Mouse (Mus musculus): Measurements from ENCODE around the gene Gm853.

Gm853 gene

DNA sequence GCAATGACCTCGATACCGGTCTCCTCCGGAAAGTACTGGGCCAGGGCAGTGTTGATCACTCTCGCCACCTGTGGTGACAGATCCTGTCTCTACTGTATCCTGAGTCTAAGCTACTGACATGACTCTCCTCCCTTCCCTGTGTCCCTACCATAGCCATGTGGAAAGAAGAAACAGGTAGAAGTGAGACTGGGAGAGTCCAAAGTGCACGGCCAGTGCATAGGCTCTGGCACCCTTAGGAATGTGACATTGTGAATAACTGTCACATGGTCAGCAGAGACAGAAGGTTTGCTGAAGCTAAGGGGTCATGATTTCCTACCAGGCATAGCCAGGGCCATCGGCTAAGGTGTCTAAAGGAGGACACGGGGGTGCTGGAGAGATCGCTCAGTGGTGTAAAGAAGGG lies 6.8 kb downstream of the Gm853 start:
- in situ Hi-C loops (cut with MboI, MseI): no loop called here

DNA sequence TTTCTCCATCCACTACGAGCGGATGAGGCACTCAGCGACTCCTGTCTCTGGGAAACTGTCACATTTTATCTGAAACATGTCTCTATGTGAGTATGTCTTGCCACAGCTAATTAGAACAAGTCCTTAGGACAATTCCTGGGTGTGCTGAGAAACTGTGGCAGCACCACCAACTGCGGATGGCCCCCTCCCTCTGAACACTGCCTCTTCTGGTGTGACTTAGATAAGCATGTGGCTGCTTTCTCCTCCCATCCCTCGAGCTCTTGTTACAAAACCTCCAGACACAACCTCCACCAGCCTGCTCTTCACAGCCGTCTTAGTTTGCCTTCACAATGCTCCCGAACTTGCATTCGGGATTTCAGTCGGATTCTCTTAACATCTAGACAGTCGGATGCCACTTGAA lies 8.3 kb downstream of the Gm853 start:
- in situ Hi-C loops (cut with MboI, MseI): no loop called here

DNA sequence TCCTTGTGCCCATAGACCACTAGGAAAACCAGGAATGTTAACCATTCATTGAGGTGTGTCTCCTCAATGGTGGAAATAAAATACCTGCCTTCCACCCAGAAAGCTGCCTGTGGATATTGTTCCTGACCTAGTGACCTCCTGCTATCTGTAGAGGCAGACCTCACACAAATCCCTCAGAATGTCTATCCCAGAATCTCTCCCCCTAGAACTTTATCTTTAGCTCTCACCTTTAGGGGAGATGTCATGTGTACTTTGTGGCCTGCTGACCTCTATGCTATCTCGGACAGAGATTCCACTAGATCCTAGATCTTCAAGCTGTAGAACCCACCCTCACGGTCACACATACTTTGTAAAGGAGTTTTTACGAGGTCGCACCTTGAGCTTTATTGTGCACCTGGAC lies 9.0 kb downstream of the Gm853 start:
- in situ Hi-C loops (cut with MboI, MseI): no loop called here

DNA sequence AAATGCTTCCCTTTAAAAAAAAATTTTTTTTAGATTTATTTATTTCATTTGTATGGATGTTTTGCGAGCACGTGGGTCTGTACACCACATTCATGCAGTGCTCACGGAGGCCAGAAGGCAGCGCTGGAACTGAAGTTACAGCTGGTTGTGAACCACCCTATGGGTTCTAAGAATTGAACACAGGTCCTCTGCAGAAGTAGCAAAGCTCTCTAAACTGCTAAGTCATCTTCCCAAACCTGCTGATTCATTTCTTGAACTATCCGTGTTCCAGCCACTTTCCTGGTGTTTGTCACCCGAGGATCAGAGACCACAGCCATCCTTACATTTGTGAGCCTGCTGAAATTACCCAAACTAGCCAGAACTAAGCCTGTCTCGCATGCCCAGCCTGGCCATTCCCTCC lies 9.8 kb downstream of the Gm853 start:
- in situ Hi-C loops (cut with MboI, MseI): no loop called here

DNA sequence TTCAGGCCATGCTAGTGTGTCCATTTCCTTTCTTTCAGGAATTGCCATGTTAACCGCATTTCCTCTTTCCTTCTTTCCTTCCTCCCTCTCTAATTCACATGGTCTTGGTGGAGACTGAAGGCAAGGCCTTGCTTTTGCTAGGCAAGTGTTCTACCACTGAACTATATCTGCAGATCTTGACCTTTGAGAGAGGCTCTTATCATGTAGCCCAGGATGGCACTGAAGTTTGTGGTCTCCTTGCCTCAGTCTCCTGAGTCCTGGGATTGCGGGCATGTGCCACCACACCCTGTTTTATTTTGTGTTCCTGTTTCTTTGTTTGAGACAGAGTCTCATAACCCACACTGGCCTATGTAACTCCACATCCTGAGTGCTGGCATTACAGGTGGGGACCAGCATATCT lies 10.3 kb downstream of the Gm853 start:
- in situ Hi-C loops (cut with MboI, MseI): no loop called here

DNA sequence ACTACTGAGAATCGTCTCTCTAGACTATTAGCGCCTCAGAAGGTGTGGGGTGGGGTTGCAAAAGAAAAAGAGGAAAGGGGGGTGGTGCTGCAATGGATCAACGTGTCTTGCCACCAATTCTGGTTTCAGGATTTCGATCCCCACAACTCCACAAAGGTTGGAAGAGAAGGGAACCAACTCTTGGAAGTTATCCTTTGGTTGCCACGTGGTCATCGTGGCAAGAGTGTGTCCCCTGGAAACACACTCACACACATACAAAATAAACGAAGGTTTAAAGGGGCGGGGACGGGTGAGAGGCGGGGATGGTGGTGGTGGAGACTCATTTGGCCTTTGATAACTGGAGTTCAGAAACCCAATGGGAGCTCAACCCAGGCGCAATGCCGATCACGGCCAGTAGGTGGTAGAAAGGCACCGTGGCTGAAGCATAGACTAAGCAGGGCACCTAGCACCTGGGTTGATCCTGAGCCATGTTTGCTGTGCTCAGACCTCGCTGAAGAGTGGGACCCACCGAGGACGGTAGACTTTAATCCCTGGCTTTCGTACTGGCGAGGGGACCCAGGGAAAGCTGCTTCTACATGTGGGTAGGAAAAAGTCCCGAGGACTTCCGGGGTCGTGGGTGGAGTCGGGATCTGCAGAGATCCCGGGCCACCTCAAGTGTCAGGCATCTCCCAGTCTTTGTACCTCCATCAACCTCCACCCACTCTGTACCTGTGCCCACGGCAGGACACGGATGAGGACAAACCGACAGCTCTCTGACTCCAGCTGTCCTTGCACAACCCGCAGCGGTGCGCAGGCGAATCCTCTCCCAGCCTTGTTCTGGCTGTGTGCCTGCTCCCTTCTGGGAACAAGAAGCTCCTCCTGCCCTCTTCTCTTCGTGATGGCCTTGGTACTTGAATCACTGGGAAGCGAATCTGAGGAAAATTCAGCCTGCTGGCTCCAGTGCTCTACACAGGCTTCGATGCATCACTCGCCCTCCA lies 23.2 kb downstream of the Gm853 start:
- in situ Hi-C loops (cut with MboI, MseI): no loop called here

DNA sequence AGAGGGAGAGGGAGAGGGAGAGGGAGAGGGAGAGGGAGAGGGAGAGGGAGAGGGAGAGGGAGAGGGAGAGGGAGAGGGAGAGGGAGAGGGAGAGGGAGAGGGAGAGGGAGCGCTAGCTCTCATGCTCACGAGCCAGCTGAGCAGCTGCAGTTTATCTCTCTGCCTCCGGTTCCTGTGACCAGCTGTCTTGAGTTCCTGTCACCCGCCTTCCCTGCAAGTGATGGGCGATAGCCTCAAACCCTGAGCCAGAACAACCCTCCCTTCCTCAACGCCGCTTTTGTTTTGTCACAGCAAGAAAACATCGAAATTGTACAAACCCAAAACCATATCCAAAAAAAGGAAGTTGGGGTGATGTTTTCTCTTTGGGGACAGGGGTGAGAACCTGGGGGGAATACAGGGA lies 25.7 kb downstream of the Gm853 start:
- in situ Hi-C loops (cut with MboI, MseI): no loop called here

DNA sequence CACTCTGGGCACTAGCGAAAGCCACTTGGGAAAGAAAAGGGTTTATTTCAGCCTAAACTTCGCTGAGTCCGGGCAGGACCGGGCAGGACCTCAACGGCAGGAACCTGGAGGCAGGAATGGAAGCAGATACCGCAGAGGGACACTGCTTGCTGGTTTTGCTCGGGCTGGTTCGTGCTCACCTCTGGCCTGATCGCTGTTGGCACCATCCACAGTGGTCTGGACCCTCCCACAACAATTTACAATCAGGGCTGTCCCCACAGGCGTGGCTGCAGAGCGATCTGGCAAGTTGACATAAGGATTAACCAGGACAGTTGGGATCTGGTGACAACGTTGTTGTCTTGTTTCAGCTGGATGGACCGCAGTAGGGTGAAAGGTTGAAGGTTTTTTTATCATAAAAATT lies 26.3 kb downstream of the Gm853 start:
- in situ Hi-C loops (cut with MboI, MseI): no loop called here

DNA sequence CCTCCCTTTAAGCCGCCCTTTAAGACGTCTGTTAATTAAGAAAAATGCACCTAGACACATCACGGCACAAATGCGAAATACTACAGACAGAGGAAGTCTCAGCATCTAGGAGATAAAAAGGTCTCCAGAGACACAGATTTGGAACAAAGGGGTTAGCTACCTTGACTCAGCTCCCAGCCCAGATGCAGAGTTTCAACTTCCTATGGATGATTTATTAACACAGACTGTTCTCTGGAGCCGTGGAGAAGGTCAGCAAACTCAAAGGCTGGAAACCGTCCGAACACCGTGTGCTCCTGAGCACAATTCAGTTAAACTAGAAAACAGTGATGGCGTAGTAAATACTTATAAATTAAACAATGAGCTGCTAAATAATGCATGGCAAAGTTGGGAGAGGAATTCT lies 29.9 kb downstream of the Gm853 start:
- in situ Hi-C loops (cut with MboI, MseI): no loop called here

DNA sequence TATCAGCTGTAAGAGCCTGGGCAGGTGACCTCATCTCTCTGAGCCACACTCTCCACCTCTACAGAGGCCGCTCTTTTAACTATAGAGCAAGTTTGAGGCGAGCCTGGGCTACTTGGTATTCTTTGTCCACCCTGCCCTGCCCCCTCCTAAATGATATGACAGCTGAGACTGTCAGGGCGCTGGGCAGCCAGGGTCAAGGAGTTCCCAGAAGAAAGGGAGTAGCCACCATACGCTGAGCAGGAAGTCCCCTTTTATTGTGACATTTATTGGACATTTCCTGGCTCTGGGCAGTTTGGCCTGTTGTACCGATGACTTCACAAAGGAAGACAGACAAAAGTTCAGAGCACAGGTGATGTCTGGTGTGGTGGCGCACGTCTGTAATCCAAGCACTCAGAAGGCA lies 32.6 kb downstream of the Gm853 start:
- in situ Hi-C loops (cut with MboI, MseI): no loop called here

DNA sequence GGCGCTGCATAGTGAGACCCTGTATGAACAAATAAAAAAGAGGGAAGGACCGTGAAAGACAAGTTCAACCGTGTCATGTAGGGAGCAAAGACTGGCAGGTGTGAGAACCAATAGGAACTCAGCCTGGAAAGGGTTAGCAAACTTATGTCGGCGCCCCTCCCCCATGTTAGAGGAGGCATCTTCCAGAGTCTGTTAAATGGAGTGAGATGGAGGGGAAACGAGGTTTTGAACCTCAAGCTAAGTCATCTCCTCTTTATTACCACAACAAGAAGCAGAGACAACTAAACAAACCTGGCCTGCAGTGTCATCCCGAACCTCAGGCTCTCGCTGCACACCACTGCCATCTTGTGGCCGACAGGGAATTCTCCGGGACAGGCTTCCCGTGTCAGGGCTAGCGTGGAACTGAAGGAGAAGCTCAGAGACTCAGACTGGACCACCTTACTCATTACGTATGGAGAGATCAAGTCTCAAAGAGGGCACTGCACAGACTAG lies 33.3 kb downstream of the Gm853 start:
- in situ Hi-C loops (cut with MboI, MseI): no loop called here

DNA sequence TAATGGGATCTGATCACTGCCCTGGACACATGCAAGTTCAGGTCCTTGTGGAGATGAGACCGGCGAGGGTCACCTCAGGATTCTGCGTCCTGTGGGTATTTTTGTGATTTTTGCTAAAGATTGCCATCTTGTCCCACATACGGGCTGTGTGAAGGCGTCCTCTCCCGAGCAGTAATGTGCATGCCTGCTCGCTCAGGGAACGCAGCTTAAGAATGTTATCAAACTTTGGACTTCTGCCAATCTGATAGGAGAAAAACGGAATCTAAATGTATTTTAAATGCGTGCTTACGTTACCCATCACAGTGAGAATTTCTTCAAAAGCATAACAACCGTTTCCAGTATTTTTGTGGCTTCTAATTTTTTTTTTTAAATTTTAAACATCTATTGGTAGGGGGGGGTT lies 35.3 kb downstream of the Gm853 start:
- in situ Hi-C loops (cut with MboI, MseI): no loop called here

DNA sequence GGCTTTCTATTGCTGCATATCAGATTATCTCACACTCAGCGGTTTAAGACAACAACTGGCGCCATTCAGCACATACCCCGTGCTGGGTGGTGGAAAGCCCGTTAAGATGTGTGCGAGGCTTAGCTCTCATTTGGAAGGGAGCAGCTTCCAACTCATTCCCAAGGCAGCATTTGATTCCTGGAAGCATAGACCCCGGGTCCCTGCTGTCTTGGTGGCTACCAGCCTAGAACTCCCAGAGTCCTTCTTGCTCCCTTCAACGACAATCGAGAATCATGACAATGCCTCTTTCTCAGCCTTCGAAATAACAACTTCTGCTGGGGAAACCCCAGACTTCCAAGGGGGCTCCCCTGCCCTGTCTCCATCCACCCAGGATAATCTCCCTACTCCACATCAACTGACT lies 35.8 kb downstream of the Gm853 start:
- in situ Hi-C loops (cut with MboI, MseI): no loop called here

DNA sequence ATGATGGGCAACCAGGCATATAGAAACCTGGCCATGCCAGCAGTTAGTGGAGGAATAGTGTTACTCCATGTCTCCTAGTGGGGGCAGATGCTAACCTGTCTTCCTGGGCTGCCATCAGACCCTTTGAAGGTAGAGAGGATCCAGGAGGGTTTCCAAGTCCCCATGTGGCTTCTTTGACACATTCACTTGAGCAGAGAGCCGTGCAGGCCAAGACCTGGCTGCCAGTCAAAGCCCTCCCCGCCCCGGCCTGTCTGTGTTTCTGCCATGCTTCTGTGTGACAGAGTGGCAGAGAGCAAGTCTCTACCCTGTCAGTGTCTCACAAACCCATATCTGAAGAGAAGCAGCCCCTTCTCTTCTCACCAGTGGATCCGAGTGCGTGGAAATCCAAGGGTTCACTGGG lies 38.3 kb downstream of the Gm853 start:
- in situ Hi-C loops (cut with MboI, MseI): no loop called here

DNA sequence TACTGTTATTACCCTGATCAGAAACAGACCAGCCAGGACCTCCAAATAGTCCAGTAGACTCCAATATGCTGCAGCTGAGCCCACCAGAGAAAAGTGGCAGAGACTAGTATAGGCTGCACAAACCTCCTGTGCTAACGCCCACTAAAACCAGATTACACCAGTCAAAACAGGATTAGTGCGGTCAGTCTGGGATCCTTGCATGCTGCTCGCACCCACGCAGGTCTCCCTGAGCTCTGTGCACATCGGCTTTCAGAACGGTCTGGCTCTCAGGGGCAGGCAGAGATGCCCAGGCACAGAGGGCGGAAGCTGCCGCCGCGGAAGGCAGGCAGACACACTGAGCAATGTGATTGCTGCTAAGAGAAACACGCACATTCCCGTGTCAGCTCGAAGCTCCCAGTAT lies 39.2 kb downstream of the Gm853 start:
- in situ Hi-C loops (cut with MboI, MseI): no loop called here

DNA sequence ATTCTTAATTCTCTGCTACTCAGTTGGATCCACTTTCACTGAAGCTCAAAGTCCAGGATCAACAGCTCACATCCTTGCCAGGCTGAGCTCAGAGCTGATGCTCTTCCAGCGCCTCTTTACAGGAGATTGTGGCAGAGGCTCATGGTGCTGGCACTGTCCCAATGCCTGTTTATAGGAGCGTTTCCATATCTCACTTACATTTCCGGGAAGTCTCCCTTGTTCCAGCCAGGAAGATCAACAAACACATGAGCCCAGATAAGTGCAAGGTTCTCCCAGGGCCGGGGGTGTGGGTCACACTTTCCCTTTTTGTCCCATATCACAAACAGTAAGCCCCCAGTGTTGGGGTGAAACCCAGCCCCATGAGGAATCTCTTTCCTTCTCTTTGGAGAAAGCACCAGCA lies 40.3 kb downstream of the Gm853 start:
- in situ Hi-C loops (cut with MboI, MseI): no loop called here

DNA sequence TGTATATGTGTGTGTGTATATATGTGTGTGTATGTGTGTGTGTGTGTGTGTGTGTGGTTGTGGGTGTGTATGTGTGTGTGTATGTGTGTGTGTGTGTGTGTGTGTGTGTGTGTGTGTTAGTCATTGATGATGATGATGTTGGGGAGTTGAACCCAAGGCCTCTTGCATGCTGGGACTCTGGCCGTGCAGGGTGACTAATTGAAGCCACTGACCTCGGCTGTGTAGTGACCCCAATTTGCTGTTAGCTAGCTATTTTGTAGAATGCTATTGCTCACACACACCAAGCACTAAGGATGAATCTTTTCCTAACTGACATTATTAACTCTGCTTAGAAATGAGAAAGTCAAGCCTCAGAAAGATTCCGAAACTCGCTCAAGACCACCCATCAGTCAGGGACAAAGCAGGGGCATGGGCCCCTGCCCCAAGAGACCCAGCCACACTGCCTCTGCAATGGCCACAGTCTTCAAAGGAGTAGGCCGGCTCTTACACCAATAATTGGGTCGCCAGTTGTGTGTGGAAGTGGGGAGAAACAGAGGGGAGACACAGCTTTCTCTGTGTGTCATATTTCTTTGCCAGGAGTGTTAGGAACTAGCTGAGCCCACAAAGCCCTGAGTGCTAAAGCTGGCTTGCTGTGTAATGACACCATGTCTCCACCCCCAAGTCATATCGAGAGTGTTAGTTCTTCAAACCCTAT lies 41.1 kb downstream of the Gm853 start:
- in situ Hi-C loops (cut with MboI, MseI): no loop called here

DNA sequence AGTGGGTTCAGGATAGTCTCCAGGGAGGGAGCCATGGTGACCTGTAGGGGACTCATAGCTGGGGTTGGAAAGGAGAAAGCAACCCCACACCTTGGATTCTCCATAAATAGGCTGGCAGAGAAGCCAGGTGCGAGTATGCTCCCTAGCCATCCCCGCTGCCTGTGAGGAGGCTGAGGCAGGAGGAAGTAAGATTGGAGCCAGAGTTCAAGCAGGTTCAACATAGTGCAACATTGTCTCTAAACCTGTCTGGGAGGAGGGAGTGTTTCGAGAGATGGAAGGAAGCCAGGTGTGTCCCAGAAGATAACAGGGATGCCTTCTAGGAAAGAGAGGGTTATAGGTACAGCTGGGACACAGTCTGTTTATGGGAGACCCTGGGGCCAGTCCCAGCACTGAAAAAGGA lies 42.3 kb downstream of the Gm853 start:
- in situ Hi-C loops (cut with MboI, MseI): no loop called here

DNA sequence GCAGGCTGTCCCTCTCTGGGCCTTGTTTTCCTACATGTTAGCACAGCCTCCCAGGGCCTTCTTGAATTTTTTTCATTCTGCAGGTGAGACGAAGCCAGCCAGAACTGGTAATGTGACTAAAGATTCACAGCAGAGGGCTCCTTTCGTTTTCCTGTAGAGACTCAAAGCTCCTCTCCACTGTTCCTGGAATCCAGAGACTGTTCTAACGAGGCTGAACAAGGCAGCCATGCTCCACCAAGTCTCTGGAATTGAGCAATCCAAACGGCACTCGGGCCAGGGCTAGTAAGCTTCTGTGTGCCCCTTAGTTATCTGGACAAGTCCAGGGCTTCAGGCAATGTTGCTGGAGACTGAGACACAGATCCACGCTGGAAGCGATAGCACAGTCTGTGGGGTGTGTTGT lies 44.7 kb downstream of the Gm853 start:
- in situ Hi-C loops (cut with MboI, MseI): no loop called here

DNA sequence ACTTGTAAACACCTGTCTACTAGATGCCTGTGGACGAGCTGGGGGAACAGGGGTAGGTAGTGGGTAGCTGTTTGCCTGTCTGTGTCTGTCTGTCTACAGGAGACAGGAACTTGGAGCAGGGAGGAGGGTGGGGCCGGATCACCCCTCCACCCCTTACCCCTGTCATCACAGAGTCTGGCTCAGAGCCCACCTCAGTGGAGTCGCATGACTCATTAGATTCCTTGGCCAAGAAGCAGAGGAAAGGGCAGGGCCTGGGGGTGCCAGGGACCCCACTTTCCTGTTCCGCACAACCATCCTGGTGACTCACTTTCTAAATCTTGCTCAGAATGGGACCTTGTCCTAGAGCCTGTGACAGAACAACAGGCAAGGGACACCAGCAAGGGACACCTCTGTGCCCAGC lies 45.1 kb downstream of the Gm853 start:
- in situ Hi-C loops (cut with MboI, MseI): no loop called here

DNA sequence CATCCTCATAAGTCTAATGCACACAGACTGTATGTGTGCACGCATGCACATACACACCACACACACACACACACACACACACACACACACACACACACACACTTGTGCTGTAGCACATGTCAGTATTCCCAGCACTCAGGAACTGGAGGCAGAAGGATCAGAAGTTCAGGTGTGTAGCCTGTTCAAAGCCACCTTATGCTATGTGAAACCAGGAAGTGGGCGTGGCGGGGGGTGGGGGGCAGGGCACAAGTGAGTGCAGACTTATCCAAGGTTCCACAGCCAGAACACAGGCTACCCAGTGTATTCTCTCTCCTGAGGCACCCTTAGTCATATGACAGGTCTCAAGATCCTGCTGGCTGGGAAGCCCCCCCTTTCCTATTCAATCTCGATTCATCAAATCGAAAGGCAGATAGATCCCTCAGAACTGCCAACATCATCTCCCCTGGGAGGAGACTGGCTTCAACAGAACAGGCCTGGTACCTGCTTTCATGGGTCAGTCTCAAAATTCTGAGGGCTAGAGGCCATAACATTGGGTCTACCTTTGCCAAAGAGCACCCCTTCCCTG lies 46.0 kb downstream of the Gm853 start:
- in situ Hi-C loops (cut with MboI, MseI): no loop called here

DNA sequence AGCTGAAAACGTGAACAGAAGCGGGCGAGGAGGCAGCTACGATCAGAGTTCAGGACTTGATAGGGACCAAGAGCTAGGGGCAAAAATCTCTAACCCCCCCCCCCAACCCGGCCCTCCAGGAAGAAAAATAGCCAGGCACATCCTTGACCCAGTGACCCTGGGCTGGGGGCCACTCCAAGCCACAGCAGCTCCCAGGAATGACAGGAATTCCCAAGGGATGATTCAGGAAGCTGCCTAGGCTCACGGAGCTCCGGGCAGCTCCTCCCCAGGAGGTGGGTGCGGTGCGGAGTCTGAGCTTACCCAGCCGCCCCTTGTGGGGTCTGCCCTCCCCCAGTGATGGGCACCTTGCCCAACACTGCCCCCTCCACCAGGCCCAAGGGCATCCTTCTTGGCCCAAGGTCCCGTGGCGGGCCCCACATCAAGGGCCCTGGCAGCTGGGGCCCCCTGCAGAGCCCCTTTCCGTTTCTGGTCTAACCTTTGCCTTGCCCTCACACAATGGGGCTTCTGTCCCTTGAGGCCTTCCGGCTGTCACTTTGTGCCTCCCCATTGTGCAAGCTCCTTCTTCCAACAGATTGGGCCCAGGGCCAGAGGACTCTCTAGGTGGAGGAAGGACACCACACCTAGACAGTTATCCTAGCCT lies 47.0 kb downstream of the Gm853 start, which contains the start of gene Tinagl1:
Gene Tinagl1, minus strand, starts transcription at position 51 of the 640 bp plus-strand sequence.
- in situ Hi-C loops (cut with MboI, MseI): no loop called here

All from T-helper 17 cell (primary cell).